Mouse (Mus musculus) bone marrow macrophage, adult 2 months (primary cell): ENCODE results near the gene Arfgef3.

Experiments used
- CTCF ChIP-seq: IDR thresholded peaks from 2 replicates; pipeline ENCODE4 v1.5.1; 2012; ENCODE audit warnings: low read depth, mild to moderate bottlenecking, low read length, moderate library complexity
- POLR2A ChIP-seq: IDR thresholded peaks from 2 replicates; pipeline ENCODE4 v1.6.1; 2012; ENCODE audit warnings: mild to moderate bottlenecking, low read depth, low read length, borderline replicate concordance

- TF ChIP-seq CTCF (no peak), POLR2A (no peak)
Measured at GRCm38 (mm10) chr10:18635450-18635849, 108.3 kb downstream of the Arfgef3 start.
